Mouse (Mus musculus) heart, embryonic 16.5 days (tissue): ENCODE measurements around the gene L3mbtl3. TPM values are rescaled to one million over a fixed set of nuclear protein-coding genes. Genes with fewer than 3 reads are reported as not detected.
A peak's percentile ranks its signal among the peaks of the same experiment; 100 is the strongest.

Source experiments
- ATAC-seq: fragments of 200-750 bp; cut with Nextera tagmentation; replicated peaks from 2 replicates; pipeline ENCODE4 v1.8.0; 2017; ENCODE audit warnings: moderate number of reproducible peaks; ENCODE audit not compliant: insufficient read depth, low FRiP score; ENCODE audit errors: extremely low read depth
- H3K27ac ChIP-seq: fragments of 300-500 bp; sonication (generic); 2 replicates; pipeline ENCODE4 v1.5.1; 2014; ENCODE audit warnings: mild to moderate bottlenecking, low read length, control low read depth, moderate library complexity
- H3K27me3 ChIP-seq: fragments of 300-500 bp; sonication (generic); 2 replicates; pipeline ENCODE4 v1.6.1; 2014; ENCODE audit warnings: low read length, mixed read lengths; ENCODE audit not compliant: control insufficient read depth, insufficient read depth
- H3K36me3 ChIP-seq: fragments of 300-500 bp; sonication (generic); 2 replicates; pipeline ENCODE4 v1.6.1; 2014; ENCODE audit not compliant: control insufficient read depth, insufficient read depth
- H3K4me1 ChIP-seq: fragments of 300-500 bp; sonication (generic); 2 replicates; pipeline ENCODE4 v1.6.1; 2014; ENCODE audit warnings: low read length, mixed read lengths; ENCODE audit not compliant: control insufficient read depth, insufficient read depth
- H3K4me2 ChIP-seq: fragments of 300-500 bp; sonication (generic); 2 replicates; pipeline ENCODE4 v1.6.1; 2014; ENCODE audit warnings: low read depth, mild to moderate bottlenecking, control low read depth, low read length
- H3K4me3 ChIP-seq: fragments of 300-500 bp; sonication (generic); 2 replicates; pipeline ENCODE4 v1.5.1; 2014; ENCODE audit warnings: mild to moderate bottlenecking, control low read depth, low read length
- H3K9ac ChIP-seq: fragments of 300-500 bp; sonication (generic); 2 replicates; pipeline ENCODE4 v1.6.1; 2014; ENCODE audit warnings: low read length, control low read depth
- H3K9me3 ChIP-seq: fragments of 300-500 bp; sonication (generic); replicated peaks from 2 replicates; pipeline ENCODE4 v1.6.1; 2016; ENCODE audit warnings: low read length; ENCODE audit not compliant: control insufficient read depth
- WGBS: fragments of 180-500 bp; shearing (Covaris S2); extraction: QIAGEN DNeasy Blood & Tissue Kit; methylation state at CpG from one replicate; pipeline ENCODE4 v1.1.7; 2014; 5-methylcytosine and 5-hydroxymethylcytosine counted together
- polyA plus RNA-seq: library from polyadenylated mRNA; unstranded; fragments of >200 nt; fragmentation: Nextera tagmentation; extraction: Ambion mirVana; gene quantifications from 2 replicates; pipeline ENCODE4 v1.2.1, GENCODE M21; 2015

The L3mbtl3 gene
- polyA plus RNA-seq, 1 experiment from 2014 or later, result 7.5 TPM

- Histone ChIP-seq H3K4me3 (no peak overlapping the region), H3K4me2 (no peak overlapping the region), H3K36me3 (peaks cover 6% of the 10 kb centered on the region; the same call in 1 of the 2 replicates), H3K9me3 (no peaks in the 10 kb centered on the region), H3K4me1 (no peaks in the 10 kb centered on the region), H3K9ac (no peak overlapping the region), H3K27ac (no peak overlapping the region), H3K27me3 (no peaks in the 10 kb centered on the region)
- ATAC-seq, result no peak
- 93% methylated on average over 5 of the region's 5 CpGs for WGBS
These were observed 48.5 kb downstream of the L3mbtl3 start for GRCm38 (mm10) chr10:26327291-26327690.

DNA sequence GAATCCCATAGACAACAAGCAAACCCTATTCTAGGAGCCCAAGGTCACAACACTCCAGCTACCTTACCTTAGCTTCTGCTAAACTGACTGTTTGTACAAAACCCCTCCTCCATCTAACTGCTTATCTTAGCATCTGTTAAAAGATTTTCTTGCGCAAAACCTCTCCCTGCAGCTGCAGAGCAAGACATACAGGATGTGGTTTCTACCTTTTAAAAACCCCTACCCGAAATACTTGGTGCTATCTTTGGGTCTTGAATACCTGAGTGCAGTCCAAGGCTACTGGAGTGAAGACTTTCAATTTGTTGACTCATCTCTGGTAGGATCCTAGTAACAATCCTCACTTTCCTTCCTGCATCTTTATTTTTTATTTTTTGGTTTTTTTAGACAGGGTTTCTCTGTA, 50.5 kb downstream of the L3mbtl3 start:
- Histone ChIP-seq H3K27me3 (no peaks in the 10 kb centered on the region), H3K36me3 (peaks cover 6% of the 10 kb centered on the region; the same call in 1 of the 2 replicates), H3K9me3 (no peaks in the 10 kb centered on the region), H3K4me1 (no peaks in the 10 kb centered on the region), H3K4me3 (no peak overlapping the region), H3K4me2 (no peak overlapping the region), H3K9ac (no peak overlapping the region), H3K27ac (no peak overlapping the region)
- WGBS, result 71% methylated on average over 2 of the region's 2 CpGs
- ATAC-seq, result peak; percentile 76

- no peaks in the 10 kb centered on the region for H3K9me3 ChIP-seq
- H3K4me2 ChIP-seq, result no peak overlapping the region
- no peaks in the 10 kb centered on the region for H3K4me1 ChIP-seq
- no peak overlapping the region for H3K4me3 ChIP-seq
- ATAC-seq, result no peak
- WGBS, result 78% methylated on average over 7 of the region's 7 CpGs
- H3K27ac ChIP-seq, result no peak overlapping the region
- H3K36me3 ChIP-seq, result peaks cover 6% of the 10 kb centered on the region; the same call in 1 of the 2 replicates
- no peaks in the 10 kb centered on the region for H3K27me3 ChIP-seq
- H3K9ac ChIP-seq, result no peak overlapping the region
These were observed 53.3 kb downstream of the L3mbtl3 start for GRCm38 (mm10) chr10:26322344-26323051.

- Histone ChIP-seq H3K27me3 (no peaks in the 10 kb centered on the region), H3K4me3 (no peak overlapping the region), H3K4me1 (no peaks in the 10 kb centered on the region), H3K9me3 (no peaks in the 10 kb centered on the region), H3K9ac (no peak overlapping the region), H3K36me3 (0 out of 2 replicates have a peak, but pooled peaks cover 3% of the 10 kb centered on the region), H3K4me2 (no peak overlapping the region), H3K27ac (no peak overlapping the region)
- WGBS, result 61% methylated on average over 4 of the region's 4 CpGs
- no peak for ATAC-seq
These were observed 55.1 kb downstream of the L3mbtl3 start for GRCm38 (mm10) chr10:26320679-26321078.

GRCm38 (mm10) chr10:26314327-26314726, 61.4 kb downstream of the L3mbtl3 start:
- Histone ChIP-seq H3K36me3 (peaks cover 17% of the 10 kb centered on the region), H3K9me3 (no peaks in the 10 kb centered on the region), H3K27ac (no peak overlapping the region), H3K4me3 (no peak overlapping the region), H3K9ac (no peak overlapping the region), H3K4me2 (no peak overlapping the region), H3K4me1 (no peaks in the 10 kb centered on the region), H3K27me3 (no peaks in the 10 kb centered on the region)
- 89% methylated on average over 15 of the region's 15 CpGs for WGBS
- no peak for ATAC-seq

GRCm38 (mm10) chr10:26303485-26303884, 72.3 kb downstream of the L3mbtl3 start:
- no peak overlapping the region for H3K9ac ChIP-seq
- H3K9me3 ChIP-seq, result no peaks in the 10 kb centered on the region
- no peak overlapping the region for H3K27ac ChIP-seq
- H3K36me3 ChIP-seq, result peaks cover 16% of the 10 kb centered on the region; the same call in 1 of the 2 replicates
- no peak overlapping the region for H3K4me2 ChIP-seq
- H3K4me1 ChIP-seq, result no peaks in the 10 kb centered on the region
- 91% methylated on average over 6 of the region's 6 CpGs for WGBS
- no peaks in the 10 kb centered on the region for H3K27me3 ChIP-seq
- ATAC-seq, result no peak
- no peak overlapping the region for H3K4me3 ChIP-seq

- Histone ChIP-seq H3K4me2 (no peak overlapping the region), H3K27ac (no peak overlapping the region), H3K36me3 (peaks cover 12% of the 10 kb centered on the region; the same call in 1 of the 2 replicates), H3K27me3 (no peaks in the 10 kb centered on the region), H3K9me3 (no peaks in the 10 kb centered on the region), H3K4me1 (no peaks in the 10 kb centered on the region), H3K4me3 (no peak overlapping the region), H3K9ac (no peak overlapping the region)
- 90% methylated on average over 4 of the region's 4 CpGs for WGBS
- no peak for ATAC-seq
These were observed 73.4 kb downstream of the L3mbtl3 start for GRCm38 (mm10) chr10:26302336-26302735.

GRCm38 (mm10) chr10:26297626-26298025, 78.1 kb downstream of the L3mbtl3 start:
- H3K36me3 ChIP-seq, result peaks cover 15% of the 10 kb centered on the region
- no peaks in the 10 kb centered on the region for H3K4me1 ChIP-seq
- H3K27me3 ChIP-seq, result no peaks in the 10 kb centered on the region
- no peaks in the 10 kb centered on the region for H3K9me3 ChIP-seq
- H3K9ac ChIP-seq, result no peak overlapping the region
- H3K4me3 ChIP-seq, result no peak overlapping the region
- ATAC-seq, result no peak
- no peak overlapping the region for H3K4me2 ChIP-seq
- H3K27ac ChIP-seq, result no peak overlapping the region
- 77% methylated on average over 7 of the region's 7 CpGs for WGBS

DNA sequence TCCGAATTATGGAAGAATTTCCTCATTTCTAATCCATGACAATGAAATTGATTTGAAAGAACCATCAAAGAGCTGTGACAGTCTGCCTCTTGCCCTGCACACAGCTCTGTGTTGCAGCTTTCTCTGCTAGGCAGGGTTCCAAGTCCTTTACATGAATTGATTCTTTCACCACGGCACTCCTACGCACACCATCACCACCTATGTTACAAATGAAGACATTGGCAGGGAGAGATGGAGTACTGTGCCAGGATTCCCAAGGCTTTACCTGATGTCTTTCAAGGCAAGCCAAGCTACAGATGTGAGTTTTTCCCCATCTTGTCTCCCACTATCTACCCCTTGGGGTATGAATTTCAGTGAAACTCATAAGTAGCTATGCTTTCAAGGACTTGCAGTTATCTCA, 78.6 kb downstream of the L3mbtl3 start:
- Histone ChIP-seq H3K4me1 (no peaks in the 10 kb centered on the region), H3K4me3 (no peak overlapping the region), H3K27me3 (no peaks in the 10 kb centered on the region), H3K36me3 (peaks cover 16% of the 10 kb centered on the region), H3K9ac (no peak overlapping the region), H3K4me2 (no peak overlapping the region), H3K9me3 (no peaks in the 10 kb centered on the region), H3K27ac (no peak overlapping the region)
- WGBS, result 69% methylated on average over 3 of the region's 3 CpGs
- no peak for ATAC-seq
